Mouse (Mus musculus) thymus, adult 2 months (tissue): ENCODE measurements around the gene Cass4.

ENCODE experiments used
- CTCF ChIP-seq: fragments of 200-500 bp; IDR thresholded peaks from 2 replicates; pipeline ENCODE4 v1.5.1; 2012; ENCODE audit warnings: mild to moderate bottlenecking, control low read depth, low read length, moderate library complexity, borderline replicate concordance; ENCODE audit not compliant: control insufficient read depth, poor library complexity, insufficient read depth; ENCODE audit errors: extremely low read depth
- POLR2A ChIP-seq: fragments of 200-500 bp; IDR thresholded peaks from 2 replicates; pipeline ENCODE4 v1.6.1; 2012; ENCODE audit warnings: mild to moderate bottlenecking, low read length, control low read depth, moderate library complexity; ENCODE audit not compliant: control insufficient read depth, poor library complexity, insufficient read depth; ENCODE audit errors: extremely low read depth

DNA sequence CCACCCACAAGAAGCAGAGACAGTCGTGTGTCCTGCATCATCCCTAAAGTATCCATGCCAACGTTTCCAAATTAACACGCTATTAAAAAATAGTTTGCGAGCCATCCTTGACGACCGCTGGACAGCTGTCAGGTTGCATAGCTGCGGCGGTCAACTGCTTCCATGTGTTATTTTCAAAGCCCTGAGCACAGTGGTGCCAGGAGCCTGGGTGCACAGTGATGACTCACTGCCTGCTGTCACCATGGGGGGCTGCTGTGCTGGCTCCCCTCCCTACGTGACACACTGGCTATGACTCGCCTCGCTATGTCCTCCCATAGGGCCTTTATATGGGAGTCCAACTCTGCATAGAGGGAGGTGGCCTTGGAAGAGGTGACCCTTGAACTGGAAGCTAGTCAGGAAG, 17.5 kb downstream of the Cass4 start:
- TF ChIP-seq CTCF (no peak), POLR2A (no peak)
